Mouse (Mus musculus) liver, embryonic 16.5 days (tissue): ENCODE results near the gene Myo1d. TPM values are rescaled to one million over a fixed set of nuclear protein-coding genes. Genes with fewer than 3 reads are reported as not detected.

ENCODE experiments used
- ATAC-seq: fragments of 200-750 bp; cut with Nextera tagmentation; 2 replicates; pipeline ENCODE4 v1.8.0; 2017; ENCODE audit warnings: low read depth, mild to moderate bottlenecking, moderate number of reproducible peaks, moderate library complexity
- H3K27ac ChIP-seq: fragments of 300-500 bp; sonication (generic); 2 replicates; pipeline ENCODE4 v1.5.1; 2014; ENCODE audit warnings: mild to moderate bottlenecking, low read length
- H3K27me3 ChIP-seq: fragments of 300-500 bp; sonication (generic); 2 replicates; pipeline ENCODE4 v1.6.1; 2014; ENCODE audit warnings: low read depth, low read length, mixed read lengths; ENCODE audit not compliant: control insufficient read depth, insufficient read depth
- H3K36me3 ChIP-seq: fragments of 300-500 bp; sonication (generic); 2 replicates; pipeline ENCODE4 v1.6.1; 2014; ENCODE audit warnings: mild to moderate bottlenecking; ENCODE audit not compliant: control insufficient read depth, insufficient read depth
- H3K4me1 ChIP-seq: fragments of 300-500 bp; sonication (generic); 2 replicates; pipeline ENCODE4 v1.6.1; 2014; ENCODE audit warnings: low read depth, low read length, mixed read lengths; ENCODE audit not compliant: control insufficient read depth
- H3K4me2 ChIP-seq: fragments of 300-500 bp; sonication (generic); 2 replicates; pipeline ENCODE4 v1.6.1; 2014; ENCODE audit warnings: low read depth, low read length, mixed read lengths
- H3K4me3 ChIP-seq: fragments of 300-500 bp; sonication (generic); 2 replicates; pipeline ENCODE4 v1.5.1; 2014; ENCODE audit warnings: low read depth, mild to moderate bottlenecking, low read length
- H3K9ac ChIP-seq: fragments of 300-500 bp; sonication (generic); 2 replicates; pipeline ENCODE4 v1.6.1; 2014; ENCODE audit warnings: low read depth, low read length
- H3K9me3 ChIP-seq: fragments of 300-500 bp; sonication (generic); replicated peaks from 2 replicates; pipeline ENCODE4 v1.6.1; 2016; ENCODE audit warnings: low read length; ENCODE audit not compliant: control insufficient read depth
- WGBS: fragments of 180-500 bp; shearing (Covaris S2); extraction: QIAGEN DNeasy Blood & Tissue Kit; methylation state at CpG from one replicate; pipeline ENCODE4 v1.1.7; 2014; ENCODE audit not compliant: insufficient replicate concordance; 5-methylcytosine and 5-hydroxymethylcytosine counted together
- polyA plus RNA-seq: library from polyadenylated mRNA; unstranded; fragments of >200 nt; fragmentation: Nextera tagmentation; extraction: Ambion mirVana; gene quantifications from 2 replicates; pipeline ENCODE4 v1.2.1, GENCODE M21; 2015

The Myo1d gene
- polyA plus RNA-seq, 1 experiment from 2014 or later = 12.3 TPM

GRCm38 (mm10) chr11:80789647-80790240 is 9.9 kb upstream of the Myo1d start:
- no peaks in the 10 kb centered on the region for H3K9me3 ChIP-seq
- H3K4me2 ChIP-seq = no peak overlapping the region
- H3K27me3 ChIP-seq = no peaks in the 10 kb centered on the region
- peaks cover 31% of the 10 kb centered on the region for H3K4me1 ChIP-seq
- WGBS = 59% methylated on average over 7 of the region's 7 CpGs
- ATAC-seq = no peak
- H3K27ac ChIP-seq = no peak overlapping the region
- H3K36me3 ChIP-seq = no peaks in the 10 kb centered on the region
- H3K4me3 ChIP-seq = no peak overlapping the region
- no peak overlapping the region for H3K9ac ChIP-seq

- Histone ChIP-seq H3K36me3 (no peaks in the 10 kb centered on the region), H3K4me2 (no peak overlapping the region), H3K27ac (peak overlapping the region; percentile 100), H3K9ac (no peak overlapping the region), H3K27me3 (no peaks in the 10 kb centered on the region), H3K4me3 (no peak overlapping the region), H3K4me1 (peaks cover 47% of the 10 kb centered on the region), H3K9me3 (no peaks in the 10 kb centered on the region)
- no peak for ATAC-seq
- 36% methylated on average over 5 of the region's 5 CpGs for WGBS
These were observed 5.8 kb upstream of the Myo1d start for GRCm38 (mm10) chr11:80785672-80786071.

- ATAC-seq = peak; percentile 68
- peak overlapping the region; percentile 100 for H3K27ac ChIP-seq
- no peaks in the 10 kb centered on the region for H3K27me3 ChIP-seq
- no peaks in the 10 kb centered on the region for H3K9me3 ChIP-seq
- H3K4me2 ChIP-seq = peak overlapping the region; percentile 77
- no peaks in the 10 kb centered on the region for H3K36me3 ChIP-seq
- 7% methylated on average over 3 of the region's 3 CpGs for WGBS
- H3K4me1 ChIP-seq = peaks cover 43% of the 10 kb centered on the region
- peak overlapping the region; percentile 42 for H3K4me3 ChIP-seq
- peak overlapping the region; percentile 63 for H3K9ac ChIP-seq
These were observed 4.5 kb upstream of the Myo1d start for GRCm38 (mm10) chr11:80784294-80784743.

GRCm38 (mm10) chr11:80783460-80783859 is 3.6 kb upstream of the Myo1d start:
- Histone ChIP-seq H3K4me1 (peaks cover 46% of the 10 kb centered on the region), H3K4me2 (peak overlapping the region; percentile 77), H3K4me3 (no peak overlapping the region), H3K36me3 (no peaks in the 10 kb centered on the region), H3K9ac (peak overlapping the region; percentile 52), H3K27me3 (no peaks in the 10 kb centered on the region), H3K27ac (peak overlapping the region; percentile 100), H3K9me3 (no peaks in the 10 kb centered on the region)
- 11% methylated on average over 7 of the region's 7 CpGs for WGBS
- ATAC-seq = peak; percentile 12

GRCm38 (mm10) chr11:80781535-80781934 is 1.7 kb upstream of the Myo1d start:
- no peak overlapping the region for H3K9ac ChIP-seq
- H3K9me3 ChIP-seq = no peaks in the 10 kb centered on the region
- WGBS = 89% methylated on average over 2 of the region's 2 CpGs
- ATAC-seq = no peak
- H3K4me3 ChIP-seq = no peak overlapping the region
- peak overlapping the region; percentile 43; the same call in 1 of the 2 replicates for H3K27ac ChIP-seq
- H3K4me1 ChIP-seq = peaks cover 51% of the 10 kb centered on the region
- no peak overlapping the region for H3K4me2 ChIP-seq
- H3K36me3 ChIP-seq = no peaks in the 10 kb centered on the region
- H3K27me3 ChIP-seq = peaks cover 3% of the 10 kb centered on the region; the same call in 1 of the 2 replicates

GRCm38 (mm10) chr11:80778916-80779526 is 804 bp downstream of the Myo1d start:
- H3K9ac ChIP-seq = peak overlapping the region; percentile 88
- peaks cover 3% of the 10 kb centered on the region; the same call in 1 of the 2 replicates for H3K27me3 ChIP-seq
- H3K27ac ChIP-seq = peak overlapping the region; percentile 96
- no peaks in the 10 kb centered on the region for H3K9me3 ChIP-seq
- H3K4me3 ChIP-seq = peak overlapping the region; percentile 91
- no peaks in the 10 kb centered on the region for H3K36me3 ChIP-seq
- 4% methylated on average over 18 of the region's 18 CpGs for WGBS
- ATAC-seq = no peak; the same call in 1 of the 2 replicates
- peak overlapping the region; percentile 86 for H3K4me2 ChIP-seq
- peaks cover 31% of the 10 kb centered on the region for H3K4me1 ChIP-seq

DNA sequence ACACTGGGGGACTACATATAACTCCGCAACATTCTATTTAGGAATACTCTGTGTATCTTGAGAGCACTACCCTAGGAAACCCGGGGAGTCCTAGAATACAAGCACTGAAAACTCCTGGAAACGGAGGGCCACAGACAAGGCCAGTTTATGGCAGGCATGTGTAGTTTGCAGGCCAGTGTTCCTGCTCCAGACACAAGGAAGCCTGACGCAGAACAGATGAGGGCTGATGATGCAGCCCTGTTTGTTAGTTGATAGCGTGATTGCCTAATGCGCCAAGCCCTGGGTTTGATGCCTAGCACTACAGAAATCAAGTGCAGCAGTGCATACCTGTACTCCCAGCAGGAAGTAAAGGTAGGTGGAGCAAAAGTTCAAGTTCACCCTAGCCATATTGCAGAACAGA is 1.7 kb downstream of the Myo1d start:
- WGBS = 55% methylated on average over 6 of the region's 6 CpGs
- Histone ChIP-seq H3K4me3 (peak overlapping the region; percentile 43), H3K27ac (no peak overlapping the region), H3K9ac (peak overlapping the region; percentile 20; the same call in 1 of the 2 replicates), H3K36me3 (no peaks in the 10 kb centered on the region), H3K4me2 (peak overlapping the region; percentile 30), H3K27me3 (peaks cover 3% of the 10 kb centered on the region; the same call in 1 of the 2 replicates), H3K4me1 (peaks cover 28% of the 10 kb centered on the region), H3K9me3 (no peaks in the 10 kb centered on the region)
- no peak for ATAC-seq

DNA sequence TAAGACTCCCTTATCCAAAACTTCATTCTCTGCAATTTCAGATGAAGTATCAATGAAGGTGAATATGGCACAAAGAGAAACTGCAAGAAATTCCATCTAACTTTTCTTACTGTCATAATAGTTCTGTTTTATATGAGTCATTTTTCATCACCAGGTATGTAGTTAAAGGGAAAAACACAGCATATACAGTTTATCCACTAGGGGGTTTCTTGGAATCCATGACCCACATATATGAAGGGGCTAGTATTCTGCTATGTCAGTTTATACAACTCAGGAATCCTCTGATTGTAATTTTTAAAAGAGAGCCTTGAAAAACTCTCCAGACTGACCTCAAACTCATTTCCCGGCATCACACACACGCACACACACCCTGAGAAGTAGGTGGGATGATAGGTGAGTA is 2.1 kb downstream of the Myo1d start:
- no peak overlapping the region for H3K27ac ChIP-seq
- peaks cover 3% of the 10 kb centered on the region; the same call in 1 of the 2 replicates for H3K27me3 ChIP-seq
- H3K9ac ChIP-seq = no peak overlapping the region
- H3K4me1 ChIP-seq = peaks cover 24% of the 10 kb centered on the region
- 86% methylated on average over 2 of the region's 2 CpGs for WGBS
- no peaks in the 10 kb centered on the region for H3K36me3 ChIP-seq
- H3K4me3 ChIP-seq = peak overlapping the region; percentile 43
- H3K4me2 ChIP-seq = peak overlapping the region; percentile 30
- H3K9me3 ChIP-seq = no peaks in the 10 kb centered on the region
- no peak for ATAC-seq

DNA sequence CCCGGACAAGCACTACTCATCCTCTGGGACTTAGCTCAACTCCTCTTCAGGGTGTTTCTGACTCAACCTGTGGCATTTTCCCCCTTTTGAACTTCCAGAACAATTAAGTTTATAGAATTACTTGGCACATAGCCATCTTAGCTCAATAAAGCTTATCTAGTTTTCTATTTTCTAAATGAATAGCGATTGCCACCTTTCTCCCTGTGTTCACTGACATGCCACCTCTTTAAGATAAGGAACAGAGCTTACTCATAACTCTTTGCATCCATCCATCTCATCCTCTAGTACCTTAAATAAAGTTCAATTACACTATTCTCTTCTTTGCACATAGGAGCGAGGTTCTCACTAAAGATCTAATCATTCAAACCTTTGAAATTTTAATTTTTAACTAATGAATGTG is 4.3 kb downstream of the Myo1d start:
- Histone ChIP-seq H3K9me3 (no peaks in the 10 kb centered on the region), H3K4me2 (no peak overlapping the region), H3K4me1 (peaks cover 15% of the 10 kb centered on the region), H3K27ac (no peak overlapping the region), H3K36me3 (no peaks in the 10 kb centered on the region), H3K9ac (no peak overlapping the region), H3K27me3 (peaks cover 3% of the 10 kb centered on the region; the same call in 1 of the 2 replicates), H3K4me3 (no peak overlapping the region)
- ATAC-seq = no peak
- WGBS = 62% methylated on average over 3 of the region's 3 CpGs
